Mouse (Mus musculus) kidney, postnatal 36 days (tissue): Measurements from ENCODE around the gene Fzd9.
A peak's percentile ranks its signal among the peaks of the same experiment; 100 is the strongest.
"Not testable (repeated sequence)": the region's sequence is repeated elsewhere in the genome, so short reads cannot be mapped to it uniquely, and the experiment has no call there.

Source experiments
- DNase-seq, 2 experiments: peaks; one replicate each; pipeline ENCODE4 v3.0.0; 2021 to 2022; ENCODE audit warnings: mixed read lengths in 2 of 2

Fzd9 gene

DNA sequence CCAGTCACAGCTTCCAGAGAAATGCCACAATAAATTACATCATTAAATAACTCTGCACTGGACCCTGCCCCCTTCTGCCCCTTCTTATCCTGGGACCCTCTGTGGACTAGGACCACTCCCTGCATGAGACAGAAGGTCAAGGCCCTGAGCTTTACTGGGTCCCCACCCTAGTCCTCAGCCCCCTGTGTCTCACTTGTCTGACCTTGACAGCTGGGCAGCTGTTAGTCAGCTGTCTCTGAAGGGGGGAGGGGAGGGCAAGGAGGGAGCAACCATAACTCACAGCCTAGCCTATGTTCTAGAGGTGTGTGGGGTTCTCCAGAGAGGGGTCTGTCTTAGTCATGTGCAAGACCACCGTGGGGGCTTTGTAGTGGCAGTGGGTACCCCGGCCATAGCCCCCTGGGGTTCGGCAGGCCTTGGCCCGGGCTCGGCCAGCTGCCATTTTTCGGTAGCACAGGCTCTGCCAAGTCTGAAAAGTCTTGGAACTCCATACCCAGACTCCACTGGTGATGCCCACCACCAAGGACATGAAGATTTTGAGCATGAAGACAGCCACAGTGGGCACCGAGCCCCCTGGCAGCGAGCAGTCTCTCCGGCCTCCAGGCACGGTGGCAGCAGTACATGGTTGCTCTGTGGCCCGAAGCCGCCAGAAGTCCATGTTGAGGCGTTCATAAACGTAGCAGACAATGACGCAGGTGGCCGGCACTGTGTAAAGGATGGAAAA, 1.9 kb downstream of the Fzd9 start:
- no peak for DNase-seq

DNA sequence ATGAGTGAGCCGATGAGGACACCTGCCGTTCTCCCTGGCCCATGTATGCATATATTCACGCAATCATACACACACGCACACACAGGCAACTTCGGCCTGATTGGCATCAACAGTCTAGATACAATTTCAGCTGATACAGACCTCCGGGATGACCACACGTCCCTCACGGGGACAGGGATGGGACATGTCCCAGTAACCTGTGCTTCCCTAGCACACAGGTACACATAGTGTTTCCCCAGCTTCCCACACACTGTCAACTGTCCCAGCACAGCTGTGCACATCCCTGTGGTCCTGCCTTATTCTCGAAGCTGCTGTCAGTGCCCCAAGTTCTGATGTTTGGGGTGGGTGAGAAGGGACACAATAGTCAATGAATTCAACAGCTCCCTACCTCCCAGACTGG, 3.7 kb downstream of the Fzd9 start:
- DNase-seq = no peak

DNA sequence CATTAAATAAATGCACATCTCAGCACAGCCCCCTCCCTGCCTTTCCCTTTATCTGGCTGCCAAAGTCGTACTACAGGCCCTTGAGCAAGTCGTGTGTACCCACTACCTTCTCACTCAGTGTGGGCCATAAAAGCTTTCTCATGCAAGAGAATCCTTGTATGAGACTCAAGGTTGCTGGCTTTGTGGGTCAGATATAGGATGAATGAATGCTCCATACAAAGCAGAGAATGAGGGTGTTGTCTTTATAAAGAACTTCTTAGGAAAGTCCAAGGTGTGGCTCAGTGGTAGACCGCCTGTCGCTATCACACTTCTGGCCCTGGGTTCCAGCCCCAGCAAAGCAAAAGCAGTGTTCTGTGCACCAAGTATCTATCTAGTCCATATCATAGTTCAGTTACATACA, 4.5 kb downstream of the Fzd9 start:
- DNase-seq = no peak

DNA sequence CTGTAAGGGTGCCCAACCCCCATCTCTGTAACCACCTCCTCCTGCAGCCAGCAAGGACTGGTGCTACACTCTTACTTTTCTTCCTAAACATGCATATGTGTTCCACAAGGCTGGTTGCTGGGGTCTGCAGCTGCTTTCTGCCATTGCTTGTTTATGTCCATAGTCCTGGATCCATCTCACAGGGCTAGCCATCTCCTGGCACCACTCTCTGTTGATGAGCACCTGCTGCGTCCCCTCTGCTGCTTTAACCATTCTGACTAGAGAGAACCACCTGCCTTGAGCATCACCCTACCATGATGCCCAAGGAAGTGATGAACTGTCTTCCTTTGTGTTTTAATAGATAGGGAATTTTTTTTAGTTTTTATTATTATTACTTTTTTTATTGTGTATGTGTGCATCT, 7.9 kb downstream of the Fzd9 start:
- no peak for DNase-seq

DNA sequence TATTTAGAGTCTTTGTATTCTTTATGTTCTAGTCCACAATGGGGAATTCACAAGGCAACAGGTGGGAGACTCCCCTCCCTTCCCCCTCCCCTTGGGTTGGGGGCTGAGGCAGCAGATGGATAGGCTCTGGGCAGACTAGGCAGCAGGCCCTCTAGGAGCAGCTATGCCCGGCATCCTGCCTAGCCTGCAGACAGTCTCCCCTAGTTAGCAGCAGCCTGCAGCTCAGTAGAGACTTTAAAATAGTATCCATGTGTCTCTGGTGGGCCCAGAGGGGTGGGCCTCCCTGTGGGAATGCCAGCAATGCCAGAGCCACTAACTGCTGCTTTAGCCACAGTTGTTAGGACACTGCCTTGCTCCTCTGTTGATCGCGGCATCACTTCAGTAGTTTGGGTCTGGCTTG, 8.4 kb downstream of the Fzd9 start:
- no peak for DNase-seq

DNA sequence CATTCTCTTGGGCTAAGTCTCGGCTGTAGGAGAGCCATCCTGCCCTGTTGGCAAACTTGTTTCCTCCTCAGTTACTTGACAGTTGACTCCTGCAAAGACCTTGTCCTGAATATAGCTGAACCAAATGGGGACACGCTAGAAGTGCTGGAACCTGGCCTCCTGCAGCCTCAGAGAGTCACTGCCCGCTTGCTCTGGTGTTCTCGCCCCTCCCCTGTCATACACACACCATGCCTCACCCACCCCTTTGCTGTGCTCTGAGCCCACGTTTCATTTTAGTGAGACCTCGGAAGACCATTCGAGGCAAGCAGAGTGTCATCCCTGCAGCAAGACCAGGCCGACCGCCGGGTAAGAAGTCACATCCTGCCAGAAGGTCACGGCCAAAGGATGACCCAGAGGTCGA, 8.9 kb downstream of the Fzd9 start:
- no peak for DNase-seq

DNA sequence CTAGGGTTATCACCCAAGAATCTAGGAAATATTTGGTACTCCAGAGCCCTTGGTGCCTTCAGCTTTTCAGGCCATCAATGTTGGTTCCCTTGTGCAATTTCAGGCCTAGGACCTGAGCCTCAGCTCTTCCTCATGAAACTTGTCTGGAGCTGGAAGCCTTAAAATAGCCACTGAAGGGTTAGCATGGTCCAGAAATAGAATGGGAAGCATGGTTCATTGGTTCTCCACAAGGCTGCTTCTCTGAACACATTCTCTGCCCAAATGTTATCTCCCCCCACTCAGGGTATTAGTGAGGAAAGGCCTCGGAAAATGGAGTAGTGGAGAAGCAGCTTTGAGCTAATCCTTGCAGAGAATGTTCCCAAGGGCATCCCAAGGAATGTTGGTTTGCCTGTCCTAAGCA, 9.6 kb downstream of the Fzd9 start:
- DNase-seq = no peak

DNA sequence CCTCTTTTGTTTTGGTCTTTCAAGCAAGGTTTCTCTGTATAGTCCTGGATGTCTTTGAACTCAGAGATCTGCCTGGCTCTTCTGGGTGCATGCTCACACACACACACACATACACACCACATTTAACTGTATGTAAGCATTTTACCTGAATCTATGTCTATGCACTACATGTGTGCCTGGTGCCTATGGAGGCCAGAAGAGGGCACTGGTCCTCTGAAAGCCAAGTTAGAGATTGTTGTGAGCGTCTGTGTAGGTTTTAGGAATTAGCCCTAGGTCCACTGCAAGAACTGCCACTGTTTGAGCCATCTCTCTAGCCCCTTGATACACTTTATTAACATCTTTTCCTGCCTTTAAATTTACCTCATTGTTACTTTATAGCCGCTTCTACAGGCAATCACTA, 12.2 kb downstream of the Fzd9 start:
- no peak for DNase-seq

DNA sequence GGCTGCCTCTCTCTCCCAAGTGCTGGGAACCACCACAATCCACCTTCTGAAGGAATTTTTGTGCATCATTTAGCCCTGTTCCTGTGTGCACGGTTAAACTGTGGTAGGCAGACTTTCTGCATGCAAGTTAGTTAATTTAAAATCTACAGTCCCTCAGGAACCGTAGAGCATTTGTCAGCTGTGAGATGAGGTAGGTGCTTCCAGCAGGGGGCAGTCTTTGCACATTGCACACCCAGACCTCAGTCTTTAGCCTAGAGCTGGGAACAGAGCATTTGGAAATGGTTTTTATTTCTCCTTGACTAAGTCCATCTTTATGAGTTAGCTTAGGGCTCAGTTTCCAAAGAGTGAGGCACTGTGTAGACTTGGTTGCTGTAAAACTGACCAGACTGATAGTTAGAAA, 14.5 kb downstream of the Fzd9 start:
- peak; percentile 56 to 87 for DNase-seq

DNA sequence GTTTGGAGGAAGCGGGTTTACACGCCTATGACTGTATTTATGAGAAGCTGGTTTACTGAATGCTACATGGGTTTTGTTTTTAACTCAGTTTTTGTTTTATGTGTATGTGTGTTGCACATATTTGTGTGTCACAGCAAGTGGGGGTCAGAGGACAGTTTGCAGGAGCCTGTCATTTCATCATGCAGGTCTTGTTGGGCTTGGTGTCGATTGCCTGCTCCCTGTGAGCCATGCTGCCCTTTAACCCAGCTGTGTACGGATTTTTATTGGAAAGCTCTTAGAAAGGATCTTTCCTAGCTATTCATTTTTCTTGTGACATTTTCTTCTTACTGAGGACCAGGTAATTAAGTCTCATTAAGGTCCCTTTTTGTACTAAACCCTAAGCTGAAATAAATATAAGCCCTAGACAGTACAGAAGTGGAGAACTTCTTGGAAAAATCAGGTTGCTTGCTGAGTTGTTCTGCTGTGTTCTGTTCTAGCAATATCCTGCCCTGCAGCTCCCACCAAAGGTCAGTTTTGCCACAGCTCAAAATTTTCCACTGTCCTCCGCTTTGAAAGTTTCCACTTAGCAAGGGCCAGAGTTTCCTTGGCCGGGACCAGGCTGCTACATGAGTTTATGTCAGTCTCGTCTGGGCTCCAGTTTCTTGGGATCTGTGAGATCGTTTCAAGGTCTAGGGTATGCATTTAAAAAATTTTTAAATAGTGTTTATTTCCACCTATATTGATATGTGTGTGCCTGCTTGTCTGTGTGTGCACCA, 17.7 kb downstream of the Fzd9 start:
- peak; percentile 29 to 36 for DNase-seq

DNA sequence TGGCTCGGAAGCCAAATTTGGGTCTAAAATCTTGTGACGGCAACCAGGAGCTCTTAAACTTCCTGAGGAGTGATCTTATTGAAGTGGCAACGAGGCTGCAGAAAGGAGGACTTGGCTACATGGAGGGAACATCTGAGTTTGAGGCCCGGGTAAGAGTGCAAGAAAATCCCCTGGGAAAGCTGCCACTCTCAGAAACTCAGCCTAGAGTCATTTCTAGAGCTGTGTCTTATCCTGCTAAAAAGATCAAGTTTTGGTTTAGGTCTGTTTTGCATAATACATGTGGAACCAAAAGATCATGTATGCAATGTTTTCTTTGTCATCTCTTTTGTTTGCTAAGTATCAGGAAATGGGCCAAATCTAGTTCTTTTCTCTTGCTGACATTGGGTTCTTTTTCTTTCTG, 20.8 kb downstream of the Fzd9 start:
- DNase-seq = no peak

DNA sequence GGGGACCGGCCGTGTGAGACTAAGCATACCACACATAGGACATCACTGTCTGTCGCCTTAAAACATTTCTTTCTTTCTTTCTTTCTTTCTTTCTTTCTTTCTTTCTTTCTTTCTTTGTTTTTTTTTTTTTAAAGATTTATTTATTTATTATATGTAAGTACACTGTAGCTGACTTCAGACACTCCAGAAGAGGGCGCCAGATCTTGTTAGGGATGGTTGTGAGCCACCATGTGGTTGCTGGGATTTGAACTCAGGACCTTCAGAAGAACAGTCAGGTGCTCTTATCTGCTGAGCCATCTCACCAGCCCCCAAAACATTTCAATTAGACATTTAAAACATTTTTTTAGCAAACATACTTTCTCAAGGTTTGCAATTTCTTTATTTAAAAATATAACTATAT, 25.2 kb downstream of the Fzd9 start:
- not testable (repeated sequence) for DNase-seq

DNA sequence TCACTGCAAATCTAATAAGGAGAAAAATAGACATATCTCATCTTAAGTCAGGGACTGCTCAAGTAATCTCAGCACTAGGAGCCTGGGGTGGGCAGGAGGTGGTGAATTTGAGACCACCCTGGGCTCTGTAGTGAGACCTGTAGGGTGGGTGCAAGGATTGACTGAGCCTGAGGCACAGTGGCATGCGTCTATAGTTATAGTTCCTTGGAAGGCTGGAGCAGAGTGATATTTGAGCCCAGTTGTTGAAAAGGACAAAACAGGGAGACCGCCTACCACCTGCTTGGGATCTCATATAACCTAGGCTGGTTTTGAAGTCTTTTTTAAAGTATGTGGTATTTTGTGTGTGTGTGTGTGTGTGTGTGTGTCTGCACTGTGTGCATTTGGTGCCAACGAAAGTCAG, 26.9 kb downstream of the Fzd9 start:
- DNase-seq = no peak

DNA sequence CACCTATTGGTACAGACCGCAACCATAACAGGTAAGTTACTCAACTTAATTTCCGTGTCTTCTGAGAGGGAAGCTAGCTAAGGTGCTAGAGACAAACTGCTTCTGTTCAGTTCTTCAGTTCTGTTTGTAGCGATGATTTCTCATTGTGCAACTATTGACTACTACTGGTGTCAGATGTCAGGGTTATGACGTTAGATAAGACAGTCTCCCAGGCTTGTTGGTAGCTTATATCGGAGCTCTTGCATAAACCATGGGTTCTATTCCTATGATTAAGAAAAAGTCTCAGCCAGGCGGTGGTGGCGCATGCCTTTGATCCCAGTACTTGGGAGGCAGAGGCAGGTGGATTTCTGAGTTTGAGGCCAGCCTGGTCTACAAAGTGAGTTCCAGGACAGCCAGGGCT, 29.0 kb downstream of the Fzd9 start:
- no peak for DNase-seq

DNA sequence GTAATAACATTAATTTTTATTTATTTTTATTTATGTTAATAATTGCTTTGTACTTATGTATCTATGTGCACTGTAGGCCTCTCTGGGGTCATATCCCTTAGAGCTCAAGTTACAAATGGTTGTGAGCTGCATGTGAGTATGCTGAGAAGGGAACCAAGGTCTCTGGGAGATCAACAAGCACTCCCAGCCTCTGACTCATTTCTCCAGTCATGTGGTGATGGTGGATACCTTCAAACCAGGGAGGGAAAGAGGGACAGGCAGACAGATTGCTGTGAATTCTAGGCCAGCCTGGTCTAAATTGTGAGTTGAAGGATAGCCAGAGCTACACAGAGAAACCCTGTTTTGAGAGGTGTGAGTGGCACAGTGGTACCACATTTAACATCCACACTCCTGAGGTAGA, 30.1 kb downstream of the Fzd9 start:
- no peak for DNase-seq

DNA sequence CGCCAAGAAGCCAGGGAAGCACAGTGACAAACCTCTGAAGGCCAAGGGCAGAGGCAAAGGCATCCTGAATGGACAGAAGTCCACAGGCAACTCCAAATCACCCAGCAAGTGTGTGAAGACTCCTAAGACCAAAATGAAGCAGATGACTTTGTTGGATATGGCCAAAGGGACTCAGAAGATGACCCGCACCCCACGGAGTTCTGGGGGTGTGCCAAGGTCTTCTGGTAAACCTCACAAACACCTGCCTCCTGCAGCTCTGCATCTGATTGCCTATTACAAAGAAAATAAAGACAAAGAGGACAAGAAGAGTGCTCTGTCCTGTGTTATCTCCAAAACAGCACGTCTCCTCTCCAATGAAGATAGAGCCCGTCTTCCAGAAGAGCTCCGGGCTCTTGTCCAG, 34.2 kb downstream of the Fzd9 start:
- DNase-seq = no peak

DNA sequence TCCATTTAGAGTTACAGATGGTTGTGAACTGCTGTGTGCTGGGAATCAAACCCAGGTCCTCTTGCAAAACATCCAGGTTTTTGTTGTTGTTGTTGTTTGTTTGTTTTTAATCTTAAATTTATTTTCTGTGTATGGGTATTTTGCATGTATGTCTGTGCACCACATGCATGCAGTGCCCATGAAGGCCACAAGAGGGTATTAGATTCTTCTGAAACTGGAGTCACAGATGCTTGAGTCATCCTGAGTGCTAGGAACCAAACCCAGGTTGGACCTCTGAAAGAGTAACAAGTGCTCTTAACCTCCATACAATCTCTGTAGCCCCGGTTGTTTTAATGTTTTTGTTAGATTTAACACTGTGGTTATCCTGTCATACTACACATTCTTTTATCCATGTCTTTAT, 42.8 kb downstream of the Fzd9 start:
- peak in 1 of 2 experiments; percentile 37 for DNase-seq

DNA sequence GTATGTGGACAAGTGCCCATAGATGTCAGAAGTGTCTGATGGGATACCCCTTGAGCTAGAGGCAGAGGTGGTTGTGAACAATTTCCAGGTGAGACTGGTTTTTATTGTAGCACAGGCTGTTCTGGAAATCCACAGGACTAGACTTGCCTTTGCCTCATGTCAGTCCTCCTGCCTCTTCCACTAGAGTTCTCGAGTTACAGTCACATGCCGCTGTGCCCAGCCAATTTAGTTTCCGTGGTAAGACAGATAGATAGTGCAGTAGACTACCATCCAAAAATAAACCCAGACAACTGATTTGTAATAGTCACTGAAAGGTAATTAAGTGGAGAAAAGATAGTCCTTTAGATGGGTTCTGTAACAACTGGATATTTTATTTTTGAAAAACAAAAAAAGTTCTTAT, 48.3 kb downstream of the Fzd9 start:
- DNase-seq = no peak
